Mouse (Mus musculus) lung, embryonic 14.5 days (tissue): ENCODE results near the gene Rasgef1c. TPM values are rescaled to one million over a fixed set of nuclear protein-coding genes. Genes with fewer than 3 reads are reported as not detected.
A peak's percentile ranks its signal among the peaks of the same experiment; 100 is the strongest.

Experiments used
- ATAC-seq: fragments of 200-750 bp; cut with Nextera tagmentation; 2 replicates; pipeline ENCODE4 v1.8.0; 2017; ENCODE audit warnings: mild to moderate bottlenecking, moderate TSS enrichment, moderate library complexity; ENCODE audit not compliant: insufficient read depth
- DNase-seq: peaks from one replicate; pipeline ENCODE4 v3.0.0-alpha.2; 2015
- H3K27ac ChIP-seq: fragments of 300-500 bp; sonication (generic); 2 replicates; pipeline ENCODE4 v1.5.1; 2014; ENCODE audit warnings: low read depth, mild to moderate bottlenecking, moderate library complexity
- H3K27me3 ChIP-seq: fragments of 300-500 bp; sonication (generic); 2 replicates; pipeline ENCODE4 v1.6.1; 2014; ENCODE audit warnings: low read length, control low read depth; ENCODE audit not compliant: insufficient read depth
- H3K36me3 ChIP-seq: fragments of 300-500 bp; sonication (generic); 2 replicates; pipeline ENCODE4 v1.6.1; 2014; ENCODE audit warnings: control low read depth; ENCODE audit not compliant: insufficient read depth
- H3K4me1 ChIP-seq: fragments of 300-500 bp; sonication (generic); 2 replicates; pipeline ENCODE4 v1.6.1; 2014; ENCODE audit warnings: antibody characterized with exemption, control low read depth; ENCODE audit not compliant: insufficient read depth
- H3K4me2 ChIP-seq: fragments of 300-500 bp; sonication (generic); 2 replicates; pipeline ENCODE4 v1.6.1; 2014; ENCODE audit warnings: mild to moderate bottlenecking
- H3K4me3 ChIP-seq: fragments of 300-500 bp; sonication (generic); 2 replicates; pipeline ENCODE4 v1.5.1; 2014; ENCODE audit warnings: low read depth, low read length
- H3K9ac ChIP-seq: fragments of 300-500 bp; sonication (generic); 2 replicates; pipeline ENCODE4 v1.6.1; 2014
- H3K9me3 ChIP-seq: fragments of 300-500 bp; sonication (generic); 2 replicates; pipeline ENCODE4 v1.6.1; 2016; ENCODE audit warnings: low read depth, low read length, control low read depth
- CTCF ChIP-seq: IDR thresholded peaks from 2 replicates; pipeline ENCODE4 v1.5.1; 2016; ENCODE audit warnings: antibody characterized with exemption, low read depth
- WGBS: fragments of 180-500 bp; shearing (Covaris S2); extraction: QIAGEN DNeasy Blood & Tissue Kit; methylation state at CpG from one replicate; pipeline ENCODE4 v1.1.7; 2014; 5-methylcytosine and 5-hydroxymethylcytosine counted together
- polyA plus RNA-seq: library from polyadenylated mRNA; unstranded; fragments of >200 nt; fragmentation: Nextera tagmentation; extraction: Ambion mirVana; gene quantifications from 2 replicates; pipeline ENCODE4 v1.2.1, GENCODE M21; 2014

The Rasgef1c gene
- polyA plus RNA-seq, 1 experiment from 2014 or later: 0.09 TPM

- Histone ChIP-seq H3K27me3 (no peaks in the 10 kb centered on the region), H3K27ac (no peak overlapping the region), H3K4me3 (no peak overlapping the region), H3K4me2 (no peak overlapping the region), H3K9me3 (no peaks in the 10 kb centered on the region), H3K4me1 (no peaks in the 10 kb centered on the region), H3K9ac (no peak overlapping the region), H3K36me3 (no peaks in the 10 kb centered on the region)
- ATAC-seq: no peak
- no peak for DNase-seq
- TF ChIP-seq CTCF: no peak
- 78% methylated on average over 6 of the region's 6 CpGs for WGBS
These were observed 111.4 kb downstream of the Rasgef1c start for GRCm38 (mm10) chr11:50013016-50013415.

- H3K4me1 ChIP-seq: no peaks in the 10 kb centered on the region
- H3K36me3 ChIP-seq: no peaks in the 10 kb centered on the region
- no peak overlapping the region for H3K4me3 ChIP-seq
- no peak for TF ChIP-seq CTCF
- no peak overlapping the region for H3K27ac ChIP-seq
- WGBS: 71% methylated on average over 5 of the region's 5 CpGs
- no peak for ATAC-seq
- no peak for DNase-seq
- H3K9ac ChIP-seq: no peak overlapping the region
- H3K4me2 ChIP-seq: no peak overlapping the region
- no peaks in the 10 kb centered on the region for H3K27me3 ChIP-seq
- no peaks in the 10 kb centered on the region for H3K9me3 ChIP-seq
These were observed 114.9 kb downstream of the Rasgef1c start for GRCm38 (mm10) chr11:50016503-50016902.

- H3K4me3 ChIP-seq: no peak overlapping the region
- no peaks in the 10 kb centered on the region for H3K4me1 ChIP-seq
- WGBS: 59% methylated on average over 7 of the region's 7 CpGs
- ATAC-seq (no peak), DNase-seq (no peak)
- no peak overlapping the region for H3K4me2 ChIP-seq
- no peaks in the 10 kb centered on the region for H3K9me3 ChIP-seq
- no peaks in the 10 kb centered on the region for H3K27me3 ChIP-seq
- no peak overlapping the region for H3K9ac ChIP-seq
- no peak for TF ChIP-seq CTCF
- H3K36me3 ChIP-seq: no peaks in the 10 kb centered on the region
- H3K27ac ChIP-seq: no peak overlapping the region
These were observed 115.9 kb downstream of the Rasgef1c start for GRCm38 (mm10) chr11:50017511-50017910.

GRCm38 (mm10) chr11:50018848-50019247 lies 117.2 kb downstream of the Rasgef1c start:
- ATAC-seq (no peak), DNase-seq (no peak)
- Histone ChIP-seq H3K36me3 (no peaks in the 10 kb centered on the region), H3K4me2 (no peak overlapping the region), H3K4me1 (no peaks in the 10 kb centered on the region), H3K27ac (no peak overlapping the region), H3K9me3 (no peaks in the 10 kb centered on the region), H3K9ac (no peak overlapping the region), H3K27me3 (no peaks in the 10 kb centered on the region), H3K4me3 (no peak overlapping the region)
- TF ChIP-seq CTCF: no peak

GRCm38 (mm10) chr11:50022085-50022484 lies 120.5 kb downstream of the Rasgef1c start:
- H3K27ac ChIP-seq: no peak overlapping the region
- DNase-seq (no peak), ATAC-seq (no peak)
- WGBS: 69% methylated on average over 3 of the region's 3 CpGs
- H3K4me2 ChIP-seq: no peak overlapping the region
- no peaks in the 10 kb centered on the region for H3K9me3 ChIP-seq
- TF ChIP-seq CTCF: no peak
- no peaks in the 10 kb centered on the region for H3K36me3 ChIP-seq
- H3K9ac ChIP-seq: no peak overlapping the region
- H3K4me3 ChIP-seq: no peak overlapping the region
- no peaks in the 10 kb centered on the region for H3K27me3 ChIP-seq
- H3K4me1 ChIP-seq: peaks cover 10% of the 10 kb centered on the region; the same call in 1 of the 2 replicates

- H3K9me3 ChIP-seq: no peaks in the 10 kb centered on the region
- peak overlapping the region; percentile 89 for H3K4me3 ChIP-seq
- H3K27ac ChIP-seq: no peak overlapping the region
- H3K9ac ChIP-seq: no peak overlapping the region
- peak overlapping the region; percentile 85 for H3K4me2 ChIP-seq
- WGBS: 60% methylated on average over 6 of the region's 6 CpGs
- TF ChIP-seq CTCF: no peak
- no peaks in the 10 kb centered on the region for H3K36me3 ChIP-seq
- peak; percentile 19 for ATAC-seq
- no peak for DNase-seq
- peaks cover 10% of the 10 kb centered on the region; the same call in 1 of the 2 replicates for H3K4me1 ChIP-seq
- no peaks in the 10 kb centered on the region for H3K27me3 ChIP-seq
These were observed 122.8 kb downstream of the Rasgef1c start for GRCm38 (mm10) chr11:50024445-50024832.

- under 1% methylated on average over 111 of the region's 129 CpGs for WGBS
- H3K9me3 ChIP-seq: no peaks in the 10 kb centered on the region
- peak within 1 kb of the TSS; percentile 85 for H3K4me2 ChIP-seq
- DNase-seq (peak; percentile 97), ATAC-seq (peak; percentile 94)
- H3K36me3 ChIP-seq: no peaks in the 10 kb centered on the region
- H3K27ac ChIP-seq: peak within 1 kb of the TSS; percentile 86
- H3K4me3 ChIP-seq: peak within 1 kb of the TSS; percentile 89
- peaks cover 10% of the 10 kb centered on the region; the same call in 1 of the 2 replicates for H3K4me1 ChIP-seq
- TF ChIP-seq CTCF: no peak
- peak within 1 kb of the TSS; percentile 94 for H3K9ac ChIP-seq
- no peaks in the 10 kb centered on the region for H3K27me3 ChIP-seq
These were observed 123.4 kb downstream of the Rasgef1c start, which contains the start of gene Rnf130 for GRCm38 (mm10) chr11:50024833-50025720. Gene Rnf130 (plus strand): TSS chr11:50025346.
